Comparison of ENCODE assay signal across 26 mouse cellular contexts in the genomic region with DNA sequence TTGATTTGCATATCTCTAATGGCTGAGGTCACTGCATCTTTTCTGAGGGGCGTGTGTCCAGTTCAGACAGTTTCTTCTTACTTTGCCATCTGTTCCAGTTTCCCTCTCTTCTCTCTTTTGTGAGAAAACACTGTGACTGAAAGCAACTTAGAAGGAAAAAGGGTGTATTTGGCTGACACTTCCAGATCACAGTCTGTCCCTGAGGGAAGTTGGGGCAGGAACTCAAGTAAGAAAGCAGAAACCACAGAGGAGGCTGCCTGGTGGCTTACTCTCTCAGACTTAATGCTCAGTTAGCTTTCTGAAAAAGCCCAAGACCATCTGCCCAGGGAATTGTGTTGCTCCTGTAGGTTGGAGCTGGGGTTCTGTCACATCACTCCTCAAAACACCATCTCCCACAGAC. TPM values are rescaled to one million over a fixed set of nuclear protein-coding genes. Genes with fewer than 3 reads are reported as not detected.
DNase-seq lines count a peak whose midpoint lies in the region; ATAC-seq and TF ChIP-seq lines count a peak whose summit lies in the region.
"Had no signal": no experiment of that assay in that cellular context is flagged by ENCODE, and none has a peak within 500 bp of the region (broad histone marks: within the 10 kb centered on the region; RNA-seq: fewer than 3 reads in every experiment).

No protein-coding gene starts in this region.

- no peaks in the 10 kb centered on the region for H3K27me3 ChIP-seq in forebrain, postnatal 0 days (ENCODE audit: insufficient read depth, low read length)
- no peaks in the 10 kb centered on the region for H3K27me3 ChIP-seq in forebrain, embryonic 14.5 days (replicated peaks; ENCODE audit: control insufficient read depth, insufficient read depth, low read length)
- no peaks in the 10 kb centered on the region for H3K27me3 ChIP-seq in testis, adult 2 months (ENCODE audit: control insufficient read depth, insufficient read depth, low read length)
- H3K27me3 ChIP-seq: embryonic facial prominence, embryonic 12.5 days; embryonic facial prominence, embryonic 15.5 days; forebrain, embryonic 15.5 days; heart, embryonic 12.5 days; heart, embryonic 15.5 days had no signal

- H3K9me3 ChIP-seq in forebrain, postnatal 0 days (ENCODE audit: low read length) = no peaks in the 10 kb centered on the region
- H3K9me3 ChIP-seq in forebrain, embryonic 14.5 days (replicated peaks; ENCODE audit: control insufficient read depth, low read length) = no peaks in the 10 kb centered on the region
- H3K9me3 ChIP-seq: embryonic facial prominence, embryonic 12.5 days; embryonic facial prominence, embryonic 15.5 days; forebrain, embryonic 15.5 days; heart, embryonic 12.5 days; heart, embryonic 15.5 days had no signal

- H3K4me3 ChIP-seq in forebrain, postnatal 0 days (ENCODE audit: low read depth, low read length) = no peak overlapping the region
- H3K4me3 ChIP-seq in forebrain, embryonic 14.5 days (ENCODE audit: low read depth, low read length) = no peak overlapping the region
- no peak overlapping the region for H3K4me3 ChIP-seq in testis, adult 2 months (ENCODE audit: control insufficient read depth, low read depth, low read length)
- H3K4me3 ChIP-seq: embryonic facial prominence, embryonic 12.5 days; embryonic facial prominence, embryonic 15.5 days; forebrain, embryonic 15.5 days; heart, embryonic 12.5 days; heart, embryonic 15.5 days had no signal

- no peak overlapping the region for H3K4me2 ChIP-seq in forebrain, postnatal 0 days (ENCODE audit: low read depth)
- no peak overlapping the region for H3K4me2 ChIP-seq in forebrain, embryonic 14.5 days (ENCODE audit: low read length)
- H3K4me2 ChIP-seq: embryonic facial prominence, embryonic 12.5 days; embryonic facial prominence, embryonic 15.5 days; forebrain, embryonic 15.5 days; heart, embryonic 12.5 days; heart, embryonic 15.5 days; hindbrain, embryonic 14.5 days had no signal

- no peak for ATAC-seq in forebrain, postnatal 0 days
- ATAC-seq in forebrain, embryonic 14.5 days = no peak
- ATAC-seq in granulocyte monocyte progenitor cell, adult 5-6 weeks (replicated peaks; ENCODE audit: poor library complexity, severe bottlenecking) = peak; percentile 55; the same call in 1 of the 2 replicates
- ATAC-seq: forebrain, embryonic 15.5 days; hindbrain, postnatal 0 days; inflammation-experienced regulatory T-cells, adult 6 months; intestine, embryonic 16.5 days had no signal

- 0 out of 2 replicates have a peak, but pooled peaks cover 3% of the 10 kb centered on the region for H3K4me1 ChIP-seq in forebrain, postnatal 0 days (ENCODE audit: insufficient read depth)
- H3K4me1 ChIP-seq in forebrain, embryonic 14.5 days (ENCODE audit: control insufficient read depth, insufficient read depth, low read length) = peaks cover 4% of the 10 kb centered on the region; the same call in 1 of the 2 replicates
- H3K4me1 ChIP-seq in testis, adult 2 months (ENCODE audit: control insufficient read depth, insufficient read depth, low read length) = peaks cover 2% of the 10 kb centered on the region; the same call in 1 of the 2 replicates

- no peak for TF ChIP-seq POLR2A in testis, adult 2 months (IDR thresholded peaks at IDR 0.05; ENCODE audit: control insufficient read depth, low read depth, low read length)

- no peak for DNase-seq in forebrain, postnatal 0 days
- no peak for DNase-seq in forebrain, embryonic 14.5 days (ENCODE audit: low spot score)
- no peak for DNase-seq in testis, postnatal 10 days (ENCODE audit: low spot score)
- no peak for DNase-seq in layer of hippocampus, postnatal 36 days
- DNase-seq: adrenal gland, adult 2 months; adrenal gland, postnatal 14 days; B cell, adult 2 months; cerebellum, adult 18-20 months; cerebellum, adult 9-10 months; cerebellum, postnatal 14 days; gastrocnemius, postnatal 10 days; gastrocnemius, postnatal 36 days; heart, adult 18-20 months; heart, postnatal 4 days; kidney, adult 18-20 months had no signal

- no peak overlapping the region for H3K9ac ChIP-seq in forebrain, postnatal 0 days
- no peak overlapping the region for H3K9ac ChIP-seq in forebrain, embryonic 14.5 days (ENCODE audit: low read length)
- H3K9ac ChIP-seq: embryonic facial prominence, embryonic 12.5 days; embryonic facial prominence, embryonic 15.5 days; forebrain, embryonic 15.5 days; heart, embryonic 12.5 days; heart, embryonic 15.5 days; hindbrain, embryonic 14.5 days had no signal

- 45% methylated on average over 1 of the region's 1 CpGs for WGBS in forebrain, postnatal 0 days
- 67% methylated on average over 1 of the region's 1 CpGs for WGBS in forebrain, embryonic 14.5 days

- H3K27ac ChIP-seq in forebrain, postnatal 0 days (ENCODE audit: low read depth, low read length) = peak overlapping the region; percentile 15; the same call in 1 of the 2 replicates
- H3K27ac ChIP-seq in forebrain, embryonic 14.5 days (ENCODE audit: low read depth, low read length) = no peak overlapping the region
- H3K27ac ChIP-seq in testis, adult 2 months (ENCODE audit: control insufficient read depth, insufficient read depth, low read depth, low read length) = peak overlapping the region; percentile 8; the same call in 1 of the 2 replicates
- H3K27ac ChIP-seq: embryonic facial prominence, embryonic 12.5 days; embryonic facial prominence, embryonic 15.5 days; heart, embryonic 15.5 days; hindbrain, embryonic 14.5 days; hindbrain, postnatal 0 days had no signal

- no peak for TF ChIP-seq CTCF in forebrain, postnatal 0 days (IDR thresholded peaks at IDR 0.05; ENCODE audit: low read depth)
- no peak for TF ChIP-seq CTCF in testis, adult 2 months (IDR thresholded peaks at IDR 0.05; ENCODE audit: control insufficient read depth, insufficient read depth, insufficient replicate concordance, low read depth, low read length)

- H3K36me3 ChIP-seq in forebrain, postnatal 0 days (ENCODE audit: insufficient read depth) = no peaks in the 10 kb centered on the region
- H3K36me3 ChIP-seq in forebrain, embryonic 14.5 days (ENCODE audit: control insufficient read depth, insufficient read depth, low read length) = no peaks in the 10 kb centered on the region
- H3K36me3 ChIP-seq in testis, adult 2 months (ENCODE audit: control insufficient read depth, insufficient read depth, low read length) = no peaks in the 10 kb centered on the region; the same call in none of the 2 replicates
- H3K36me3 ChIP-seq: embryonic facial prominence, embryonic 12.5 days; embryonic facial prominence, embryonic 15.5 days; forebrain, embryonic 15.5 days; heart, embryonic 12.5 days; heart, embryonic 15.5 days had no signal

RNA-seq across cellular contexts. Expression of a gene that starts 56.4 kb away (rescaled TPM):
- total RNA-seq in forebrain, postnatal 0 days (2014; rRNA removed) = 32.8 and 39.1 TPM in 2 replicates
- 17.3 and 24.1 TPM in 2 replicates for polyA plus RNA-seq in forebrain, postnatal 0 days (2015; fragmentation: Nextera tagmentation; extraction: Ambion mirVana)
- polyA plus RNA-seq in forebrain, embryonic 14.5 days (2014; fragmentation: Nextera tagmentation; extraction: Ambion mirVana) = 5.9 and 6.9 TPM in 2 replicates
- polyA plus RNA-seq in testis, adult 2 months (2012; rRNA removed) = 14.6 and 15.8 TPM in 2 replicates
- 2.0 and 2.3 TPM in 2 replicates for total RNA-seq in granulocyte monocyte progenitor cell, adult 5-6 weeks (2014; fragmentation: Nextera tagmentation)
- total RNA-seq in granulocyte monocyte progenitor cell, adult 5-6 weeks (2017) = 1.9 and 2.1 TPM in 2 replicates
- 10 to 100 TPM; 11.4 to 11.6 TPM for total RNA-seq in layer of hippocampus, postnatal 36 days (2021)
